Mouse (Mus musculus): Measurements from ENCODE around the gene Ankzf1. TPM values are rescaled to one million over a fixed set of nuclear protein-coding genes. Genes with fewer than 3 reads are reported as not detected.

Ankzf1 gene
- total and polyA plus RNA-seq, 3 experiments, result 5.5 to 16.7 TPM; not detected in 1

DNA sequence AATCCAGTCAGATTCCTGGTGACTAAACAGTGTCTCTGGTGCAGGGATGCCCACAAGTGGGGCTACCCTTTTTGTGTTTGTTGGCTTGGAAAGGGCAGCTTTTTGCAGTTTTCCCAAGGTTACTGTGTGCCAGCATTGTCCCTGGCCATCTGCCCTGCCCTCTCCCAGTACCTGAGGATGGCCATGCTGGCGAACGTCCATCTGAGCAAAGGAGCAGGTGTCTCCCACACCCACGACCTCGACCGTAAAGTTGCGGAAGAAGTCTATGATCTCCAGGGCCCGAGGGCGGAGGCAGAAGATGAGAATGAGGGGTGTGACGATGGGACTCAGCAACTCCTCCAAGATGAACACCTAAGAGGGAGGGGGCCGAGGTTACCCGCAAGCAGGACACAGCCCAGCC, 6.5 kb upstream of the Ankzf1 start:
- H3K27ac ChIP-seq (ENCODE audit: control insufficient read depth, low read depth, low read length), result no peak overlapping the region
- peaks cover 3 to 27% of the 10 kb centered on the region in 2 experiments; a peak in 3 of 4 replicates for H3K4me1 ChIP-seq (ENCODE audit: control insufficient read depth in 1 of 2, insufficient read depth in 2 of 2, low read length in 2 of 2)
- no peak overlapping the region for H3K4me3 ChIP-seq (ENCODE audit: control insufficient read depth in 1 of 2, insufficient read depth in 1 of 2, low read depth in 2 of 2, low read length in 2 of 2)
- no peak for DNase-seq (ENCODE audit: low read depth, low spot score)
- TF ChIP-seq MAZ (IDR thresholded peaks at IDR 0.05; ENCODE audit: low read depth, low read length), result no peak
- no peak for TF ChIP-seq ETS1 (IDR thresholded peaks at IDR 0.05; ENCODE audit: low read depth, low read length)
- no peak for TF ChIP-seq ZC3H11A (IDR thresholded peaks at IDR 0.05; ENCODE audit: low read depth, low read length)
- TF ChIP-seq CHD2 (IDR thresholded peaks at IDR 0.05; ENCODE audit: low read length), result no peak
- TF ChIP-seq GABPA (IDR thresholded peaks at IDR 0.05; ENCODE audit: low read depth, low read length), result no peak
- TF ChIP-seq UBTF (IDR thresholded peaks at IDR 0.05; ENCODE audit: borderline replicate concordance, insufficient read depth, low read depth, low read length), result no peak
- no peak for TF ChIP-seq NELFE (IDR thresholded peaks at IDR 0.05; ENCODE audit: low read depth, low read length)
- TF ChIP-seq JUND (IDR thresholded peaks at IDR 0.05; ENCODE audit: low read depth, low read length), result no peak
- TF ChIP-seq SIN3A (IDR thresholded peaks at IDR 0.05; ENCODE audit: low read length), result no peak
- no peak for TF ChIP-seq MAFK (IDR thresholded peaks at IDR 0.05; ENCODE audit: borderline replicate concordance, low read depth, low read length)
- TF ChIP-seq TAL1 (IDR thresholded peaks at IDR 0.05; ENCODE audit: low read length), result no peak
- H3K79me2 ChIP-seq (ENCODE audit: control insufficient read depth, insufficient read depth, low read length, poor library complexity), result no peaks in the 10 kb centered on the region; the same call in 1 of the 2 replicates
- H3K9me3 ChIP-seq (replicated peaks; ENCODE audit: insufficient read depth, low read length), result no peaks in the 10 kb centered on the region
- H3K27me3 ChIP-seq (ENCODE audit: control insufficient read depth in 1 of 2, insufficient read depth in 2 of 2, low read length in 2 of 2), result no peaks in the 10 kb centered on the region
- H3K36me3 ChIP-seq (ENCODE audit: control insufficient read depth in 1 of 2, insufficient read depth in 2 of 2, low read length in 2 of 2), result peaks cover 0 to 23% of the 10 kb centered on the region in 2 experiments; a peak in 2 of 4 replicates
- H3K9ac ChIP-seq (ENCODE audit: control insufficient read depth, low read depth, low read length, poor library complexity, severe bottlenecking), result no peak overlapping the region

DNA sequence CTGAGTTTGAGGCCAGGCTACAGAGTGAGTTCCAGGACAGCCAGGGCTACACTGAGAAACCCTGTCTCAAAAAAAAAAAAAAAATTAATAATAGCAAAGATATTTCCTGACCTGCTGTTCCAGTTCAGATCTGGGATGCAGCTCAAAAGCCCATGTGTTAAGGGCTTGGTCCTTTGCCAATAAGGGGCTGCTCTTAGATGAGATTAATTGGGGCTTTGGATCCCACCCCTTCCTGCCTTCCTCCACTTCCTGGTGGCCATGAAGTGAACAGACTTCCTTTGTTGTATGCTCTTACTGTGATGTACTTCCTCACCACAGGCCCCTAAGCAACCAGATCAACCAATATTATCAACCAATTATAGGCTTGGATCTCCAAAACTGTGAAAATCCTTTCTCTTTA, 4.8 kb upstream of the Ankzf1 start:
- H3K36me3 ChIP-seq (ENCODE audit: control insufficient read depth in 1 of 2, insufficient read depth in 2 of 2, low read length in 2 of 2), result peaks cover 0 to 24% of the 10 kb centered on the region in 2 experiments; a peak in 2 of 4 replicates
- DNase-seq (ENCODE audit: low read depth, low spot score), result peak; percentile 59

DNA sequence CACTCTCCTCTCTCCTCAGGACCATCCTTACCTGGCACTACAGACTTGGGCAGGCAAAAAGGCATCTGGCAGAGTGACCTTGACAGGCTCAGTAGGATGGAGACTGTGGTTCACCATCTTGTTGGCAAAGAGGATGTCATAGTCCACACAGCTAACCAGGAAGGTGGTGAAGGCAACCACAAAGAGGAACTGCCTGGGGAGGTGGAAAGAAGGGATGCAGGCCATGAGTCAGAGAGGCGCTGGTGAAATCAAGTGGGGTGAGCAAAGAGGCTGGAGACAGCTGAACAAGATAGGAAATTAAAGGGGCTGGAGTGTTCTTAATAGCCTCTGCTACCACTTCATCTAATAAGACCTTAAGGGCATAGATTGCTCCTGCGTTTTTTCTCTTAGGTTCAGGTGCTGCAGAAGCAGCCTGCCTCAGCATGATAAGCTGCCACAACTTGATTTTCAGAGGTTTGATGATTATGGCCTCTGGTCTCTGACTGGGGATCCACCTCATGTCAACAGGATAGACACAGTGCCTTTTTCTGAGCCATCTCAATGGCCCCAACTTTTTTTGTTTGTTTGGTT, 4.0 kb upstream of the Ankzf1 start:
- Histone ChIP-seq H3K79me2 (ENCODE audit: control insufficient read depth, insufficient read depth, low read length, poor library complexity) (peaks cover 9% of the 10 kb centered on the region), H3K4me3 (ENCODE audit: control insufficient read depth in 1 of 2, insufficient read depth in 1 of 2, low read depth in 2 of 2, low read length in 2 of 2) (no peak overlapping the region), H3K9ac (ENCODE audit: control insufficient read depth, low read depth, low read length, poor library complexity, severe bottlenecking) (no peak overlapping the region), H3K4me1 (ENCODE audit: control insufficient read depth in 1 of 2, insufficient read depth in 2 of 2, low read length in 2 of 2) (peaks cover 3 to 29% of the 10 kb centered on the region in 2 experiments; a peak in 3 of 4 replicates), H3K27ac (ENCODE audit: control insufficient read depth, low read depth, low read length) (peak overlapping the region; percentile 59), H3K27me3 (ENCODE audit: control insufficient read depth in 1 of 2, insufficient read depth in 2 of 2, low read length in 2 of 2) (no peaks in the 10 kb centered on the region), H3K36me3 (ENCODE audit: control insufficient read depth in 1 of 2, insufficient read depth in 2 of 2, low read length in 2 of 2) (peaks cover 0 to 26% of the 10 kb centered on the region in 2 experiments; a peak in 2 of 4 replicates), H3K9me3 (replicated peaks; ENCODE audit: insufficient read depth, low read length) (no peaks in the 10 kb centered on the region)
- peak; percentile 94 for DNase-seq (ENCODE audit: low read depth, low spot score)
- TF ChIP-seq POLR2AphosphoS5 (IDR thresholded peaks at IDR 0.05; ENCODE audit: borderline replicate concordance, low read depth, low read length) (no peak), MAZ (IDR thresholded peaks at IDR 0.05; ENCODE audit: low read depth, low read length) (0 out of 2 replicates have a peak, but pooled peaks have one; percentile 44), ZMIZ1 (IDR thresholded peaks at IDR 0.05; ENCODE audit: low read depth, low read length) (no peak), ELF1 (IDR thresholded peaks at IDR 0.05; ENCODE audit: low read depth, low read length) (peak; percentile 49; the same call in 1 of the 2 replicates), SMC3 (IDR thresholded peaks at IDR 0.05; ENCODE audit: low read depth, low read length) (no peak), TBP (IDR thresholded peaks at IDR 0.05; ENCODE audit: low read depth, low read length) (peak; percentile 95), RCOR1 (IDR thresholded peaks at IDR 0.05; ENCODE audit: low read depth, low read length) (peak; percentile 55; the same call in 1 of the 2 replicates), ZNF384 (IDR thresholded peaks at IDR 0.05; ENCODE audit: low read depth, low read length) (no peak), EP300 (IDR thresholded peaks at IDR 0.05; ENCODE audit: low read depth in 1 of 2, low read length in 2 of 2) (peak; percentile 65 to 85), POLR2AphosphoS2 (IDR thresholded peaks at IDR 0.05; ENCODE audit: low read length) (no peak), MXI1 (IDR thresholded peaks at IDR 0.05; ENCODE audit: low read depth, low read length) (peak; percentile 53), NRF1 (IDR thresholded peaks at IDR 0.05; ENCODE audit: insufficient read depth, low read depth, low read length, poor library complexity, severe bottlenecking) (no peak), GATA1 (IDR thresholded peaks at IDR 0.05; ENCODE audit: low read depth, low read length) (peak; percentile 63)

More for the DNA sequence above, 4.8 kb upstream of the Ankzf1 start:
- peaks cover 6% of the 10 kb centered on the region for H3K79me2 ChIP-seq (ENCODE audit: control insufficient read depth, insufficient read depth, low read length, poor library complexity)
- no peaks in the 10 kb centered on the region for H3K9me3 ChIP-seq (replicated peaks; ENCODE audit: insufficient read depth, low read length)
- no peak overlapping the region for H3K27ac ChIP-seq (ENCODE audit: control insufficient read depth, low read depth, low read length)
- no peak for TF ChIP-seq RAD21 (IDR thresholded peaks at IDR 0.05; ENCODE audit: low read depth, low read length)
- no peak for TF ChIP-seq MAX (IDR thresholded peaks at IDR 0.05; ENCODE audit: low read length)
- no peak for TF ChIP-seq NRF1 (IDR thresholded peaks at IDR 0.05; ENCODE audit: insufficient read depth, low read depth, low read length, poor library complexity, severe bottlenecking)
- no peak for TF ChIP-seq NELFE (IDR thresholded peaks at IDR 0.05; ENCODE audit: low read depth, low read length)
- no peak for TF ChIP-seq ELF1 (IDR thresholded peaks at IDR 0.05; ENCODE audit: low read depth, low read length)
- no peak for TF ChIP-seq ZC3H11A (IDR thresholded peaks at IDR 0.05; ENCODE audit: low read depth, low read length)
- no peak for TF ChIP-seq TAL1 (IDR thresholded peaks at IDR 0.05; ENCODE audit: low read length)
- no peak for TF ChIP-seq MYB (IDR thresholded peaks at IDR 0.05; ENCODE audit: low read depth, low read length)
- H3K27me3 ChIP-seq (ENCODE audit: control insufficient read depth in 1 of 2, insufficient read depth in 2 of 2, low read length in 2 of 2), result no peaks in the 10 kb centered on the region
- no peak overlapping the region for H3K4me3 ChIP-seq (ENCODE audit: control insufficient read depth in 1 of 2, insufficient read depth in 1 of 2, low read depth in 2 of 2, low read length in 2 of 2)
- H3K4me1 ChIP-seq (ENCODE audit: control insufficient read depth in 1 of 2, insufficient read depth in 2 of 2, low read length in 2 of 2), result peaks cover 3 to 29% of the 10 kb centered on the region in 2 experiments; a peak in 3 of 4 replicates
- no peak overlapping the region for H3K9ac ChIP-seq (ENCODE audit: control insufficient read depth, low read depth, low read length, poor library complexity, severe bottlenecking)

Measured in MEL (cell line).